In the genomic region with DNA sequence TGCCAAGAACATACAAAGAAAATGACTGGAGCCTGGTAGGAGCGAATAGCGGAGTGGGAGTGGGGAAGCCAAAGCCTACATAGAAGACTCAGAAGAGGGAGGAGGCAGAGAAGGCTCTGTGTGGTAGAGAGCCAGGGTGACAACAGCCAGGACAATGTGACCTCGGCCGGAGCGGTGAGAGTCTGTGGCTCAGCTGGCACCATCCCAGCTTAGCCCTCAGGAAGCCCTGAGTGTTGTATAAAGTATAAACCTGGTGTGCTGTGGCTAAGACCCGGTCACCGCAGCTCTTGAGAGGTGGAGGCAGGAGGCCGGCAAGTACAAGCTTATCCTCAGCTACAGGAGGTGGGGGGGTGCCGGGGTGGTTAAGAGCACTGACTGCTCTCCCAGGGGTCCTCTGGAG, we compare ENCODE assay signal across 17 mouse cellular contexts. TPM values are rescaled to one million over a fixed set of nuclear protein-coding genes. Genes with fewer than 3 reads are reported as not detected.
A peak's percentile ranks its signal among the peaks of the same experiment; 100 is the strongest.
DNase-seq lines count a peak whose midpoint lies in the region; ATAC-seq and TF ChIP-seq lines count a peak whose summit lies in the region.
"Had no signal": no experiment of that assay in that cellular context is flagged by ENCODE, and none has a peak within 500 bp of the region (broad histone marks: within the 10 kb centered on the region; RNA-seq: fewer than 3 reads in every experiment).

No protein-coding gene starts in this region.

- H3K4me3 ChIP-seq in hindbrain, embryonic 10.5 days = no peak overlapping the region
- H3K4me3 ChIP-seq in hindbrain, embryonic 14.5 days (replicated peaks; ENCODE audit: low read length) = no peak overlapping the region
- no peak overlapping the region for H3K4me3 ChIP-seq in lung, embryonic 14.5 days (ENCODE audit: low read depth, low read length)
- no peak overlapping the region for H3K4me3 ChIP-seq in lung, adult 2 months (replicated peaks; ENCODE audit: extremely low read depth, low read depth, low read length)
- H3K4me3 ChIP-seq in hindbrain, embryonic 15.5 days = no peak overlapping the region
- H3K4me3 ChIP-seq: embryonic facial prominence, embryonic 12.5 days; left cerebral cortex, adult 2 months had no signal

- H3K27me3 ChIP-seq in hindbrain, embryonic 10.5 days (ENCODE audit: insufficient read depth, poor library complexity, severe bottlenecking) = no peaks in the 10 kb centered on the region
- no peaks in the 10 kb centered on the region for H3K27me3 ChIP-seq in hindbrain, embryonic 14.5 days (ENCODE audit: control insufficient read depth, insufficient read depth, low read length)
- no peaks in the 10 kb centered on the region for H3K27me3 ChIP-seq in lung, embryonic 14.5 days (ENCODE audit: insufficient read depth, low read length)
- H3K27me3 ChIP-seq in hindbrain, embryonic 15.5 days = no peaks in the 10 kb centered on the region
- H3K27me3 ChIP-seq: embryonic facial prominence, embryonic 12.5 days; Patski had no signal

- no peak for ATAC-seq in hindbrain, embryonic 14.5 days (ENCODE audit: low FRiP score)
- no peak for ATAC-seq in lung, embryonic 14.5 days (ENCODE audit: insufficient read depth)
- ATAC-seq in hindbrain, embryonic 15.5 days (ENCODE audit: low FRiP score, low read depth) = no peak
- ATAC-seq: forebrain, postnatal 0 days; Patski had no signal

- H3K9ac ChIP-seq in hindbrain, embryonic 14.5 days = no peak overlapping the region
- H3K9ac ChIP-seq in lung, embryonic 14.5 days = no peak overlapping the region
- no peak overlapping the region for H3K9ac ChIP-seq in hindbrain, embryonic 15.5 days
- H3K9ac ChIP-seq: embryonic facial prominence, embryonic 12.5 days; forebrain, postnatal 0 days had no signal

- intact Hi-C loops in left cerebral cortex, postnatal 4 days (cut with DNase I) = loop anchor here (5.0 kb wide), 1 partner anchor 125 kb away; no protein-coding TSS in a partner anchor

- no peaks in the 10 kb centered on the region for H3K9me3 ChIP-seq in hindbrain, embryonic 10.5 days
- H3K9me3 ChIP-seq in hindbrain, embryonic 14.5 days (ENCODE audit: control insufficient read depth, low read length) = no peaks in the 10 kb centered on the region
- H3K9me3 ChIP-seq in lung, embryonic 14.5 days (ENCODE audit: low read depth, low read length) = no peaks in the 10 kb centered on the region
- H3K9me3 ChIP-seq in hindbrain, embryonic 15.5 days = no peaks in the 10 kb centered on the region
- H3K9me3 ChIP-seq: embryonic facial prominence, embryonic 12.5 days had no signal

- H3K27ac ChIP-seq in hindbrain, embryonic 10.5 days = 0 out of 2 replicates have a peak overlapping the region, but pooled peaks have one; percentile 40
- H3K27ac ChIP-seq in hindbrain, embryonic 14.5 days = no peak overlapping the region
- peak overlapping the region; percentile 46; the same call in 1 of the 2 replicates for H3K27ac ChIP-seq in lung, embryonic 14.5 days (ENCODE audit: low read depth)
- 0 out of 2 replicates have a peak overlapping the region, but pooled peaks have one; percentile 11 for H3K27ac ChIP-seq in hindbrain, embryonic 15.5 days (replicated peaks)

- peaks cover 39% of the 10 kb centered on the region for H3K4me1 ChIP-seq in hindbrain, embryonic 10.5 days (replicated peaks)
- H3K4me1 ChIP-seq in hindbrain, embryonic 14.5 days (replicated peaks; ENCODE audit: control insufficient read depth, insufficient read depth, low read length) = peaks cover 22% of the 10 kb centered on the region
- H3K4me1 ChIP-seq in lung, embryonic 14.5 days (ENCODE audit: insufficient read depth) = peaks cover 13% of the 10 kb centered on the region
- peaks cover 9% of the 10 kb centered on the region; the same call in 1 of the 2 replicates for H3K4me1 ChIP-seq in lung, adult 2 months (ENCODE audit: control insufficient read depth, insufficient read depth, low read length)
- peaks cover 36% of the 10 kb centered on the region for H3K4me1 ChIP-seq in hindbrain, embryonic 15.5 days (replicated peaks)

- WGBS in hindbrain, embryonic 10.5 days = 68% methylated on average over 9 of the region's 9 CpGs
- 68% methylated on average over 9 of the region's 9 CpGs for WGBS in hindbrain, embryonic 14.5 days
- 50% methylated on average over 9 of the region's 9 CpGs for WGBS in lung, embryonic 14.5 days
- WGBS in lung, adult 2 months = 51% methylated on average over 9 of the region's 9 CpGs
- WGBS in hindbrain, embryonic 15.5 days = 62% methylated on average over 9 of the region's 9 CpGs

- DNase-seq in cerebellum, adult 11-12 months = peak; percentile 76
- DNase-seq in cerebellum, adult 8-10 months = no peak
- DNase-seq in hindbrain, embryonic 10.5 days (ENCODE audit: low spot score) = no peak
- DNase-seq in hindbrain, embryonic 14.5 days (ENCODE audit: low spot score) = no peak
- DNase-seq in lung, embryonic 14.5 days = no peak
- DNase-seq in lung, adult 2 months = no peak
- no peak for DNase-seq in left cerebral cortex, postnatal 4 days
- DNase-seq: forebrain, postnatal 0 days; kidney, postnatal 10 days; lung, adult 18-20 months; thymus, postnatal 25 days had no signal

- H3K4me2 ChIP-seq in hindbrain, embryonic 14.5 days (replicated peaks) = no peak overlapping the region
- no peak overlapping the region for H3K4me2 ChIP-seq in lung, embryonic 14.5 days
- no peak overlapping the region for H3K4me2 ChIP-seq in hindbrain, embryonic 15.5 days
- H3K4me2 ChIP-seq: embryonic facial prominence, embryonic 12.5 days had no signal

- no peak for TF ChIP-seq POLR2A in lung, adult 2 months (IDR thresholded peaks at IDR 0.05; ENCODE audit: borderline replicate concordance, extremely low read depth, low read depth, low read length)

- peaks cover 24% of the 10 kb centered on the region for H3K36me3 ChIP-seq in hindbrain, embryonic 10.5 days
- H3K36me3 ChIP-seq in hindbrain, embryonic 14.5 days (replicated peaks; ENCODE audit: control insufficient read depth, insufficient read depth) = peaks cover 18% of the 10 kb centered on the region
- H3K36me3 ChIP-seq in lung, embryonic 14.5 days (ENCODE audit: insufficient read depth) = peaks cover 20% of the 10 kb centered on the region
- peaks cover 4% of the 10 kb centered on the region for H3K36me3 ChIP-seq in hindbrain, embryonic 15.5 days

- no peak for TF ChIP-seq CTCF in lung, embryonic 14.5 days (IDR thresholded peaks at IDR 0.05; ENCODE audit: low read depth)
- no peak for TF ChIP-seq CTCF in lung, adult 2 months (IDR thresholded peaks at IDR 0.05; ENCODE audit: insufficient read depth, low read length)

RNA-seq across cellular contexts. Expression of a gene that starts 0.9 kb away (rescaled TPM):
- 827 and 832 TPM in 2 replicates for polyA plus RNA-seq in hindbrain, embryonic 10.5 days (2016; fragmentation: Nextera tagmentation; extraction: Ambion mirVana)
- 489 and 624 TPM in 2 replicates for polyA plus RNA-seq in hindbrain, embryonic 14.5 days (2014; fragmentation: Nextera tagmentation; extraction: Ambion mirVana)
- polyA plus RNA-seq in lung, embryonic 14.5 days (2014; fragmentation: Nextera tagmentation; extraction: Ambion mirVana) = 1,167 and 1,191 TPM in 2 replicates
- 803 and 904 TPM in 2 replicates for polyA plus RNA-seq in lung, adult 2 months (2012; rRNA removed)
- 455 and 507 TPM in 2 replicates for polyA plus RNA-seq in hindbrain, embryonic 15.5 days (2015; fragmentation: Nextera tagmentation; extraction: Ambion mirVana)
- total RNA-seq in left cerebral cortex, postnatal 4 days (2021) = 100 to 1,000 TPM; 695 to 751 TPM

RNA-seq across cellular contexts. Expression of a gene that starts 2.3 kb away (rescaled TPM):
- polyA plus RNA-seq in hindbrain, embryonic 10.5 days (2016; fragmentation: Nextera tagmentation; extraction: Ambion mirVana) = 0.86 TPM in 1 of 2 replicates, not detected in the other
- polyA plus RNA-seq in hindbrain, embryonic 14.5 days (2014; fragmentation: Nextera tagmentation; extraction: Ambion mirVana) = not detected in 2 replicates
- polyA plus RNA-seq in lung, embryonic 14.5 days (2014; fragmentation: Nextera tagmentation; extraction: Ambion mirVana) = not detected in 2 replicates
- polyA plus RNA-seq in lung, adult 2 months (2012; rRNA removed) = not detected in 2 replicates
- not detected in 2 replicates for polyA plus RNA-seq in hindbrain, embryonic 15.5 days (2015; fragmentation: Nextera tagmentation; extraction: Ambion mirVana)
- not detected for total RNA-seq in left cerebral cortex, postnatal 4 days (2021)
- total RNA-seq: forebrain, postnatal 0 days; gastrocnemius, postnatal 4 days had no signal
- polyA plus RNA-seq: brain, embryonic 14.5 days; embryonic facial prominence, embryonic 12.5 days; forebrain, postnatal 0 days had no signal

RNA-seq across cellular contexts. Expression of a gene that starts 14.0 kb away (rescaled TPM):
- polyA plus RNA-seq in hindbrain, embryonic 10.5 days (2016; fragmentation: Nextera tagmentation; extraction: Ambion mirVana) = 90.6 and 145 TPM in 2 replicates
- 107 and 115 TPM in 2 replicates for polyA plus RNA-seq in hindbrain, embryonic 14.5 days (2014; fragmentation: Nextera tagmentation; extraction: Ambion mirVana)
- 30.5 and 34.4 TPM in 2 replicates for polyA plus RNA-seq in lung, embryonic 14.5 days (2014; fragmentation: Nextera tagmentation; extraction: Ambion mirVana)
- 60.4 and 62.8 TPM in 2 replicates for polyA plus RNA-seq in lung, adult 2 months (2012; rRNA removed)
- polyA plus RNA-seq in hindbrain, embryonic 15.5 days (2015; fragmentation: Nextera tagmentation; extraction: Ambion mirVana) = 247 and 265 TPM in 2 replicates
- 100 to 1,000 TPM; 506 to 527 TPM for total RNA-seq in left cerebral cortex, postnatal 4 days (2021)

RNA-seq across cellular contexts. Expression of a gene that starts 18.0 kb away (rescaled TPM):
- polyA plus RNA-seq in hindbrain, embryonic 10.5 days (2016; fragmentation: Nextera tagmentation; extraction: Ambion mirVana) = 3.4 and 3.6 TPM in 2 replicates
- polyA plus RNA-seq in hindbrain, embryonic 14.5 days (2014; fragmentation: Nextera tagmentation; extraction: Ambion mirVana) = 44.5 and 51.7 TPM in 2 replicates
- polyA plus RNA-seq in lung, embryonic 14.5 days (2014; fragmentation: Nextera tagmentation; extraction: Ambion mirVana) = 0.39 and 0.60 TPM in 2 replicates
- 0.65 and 1.0 TPM in 2 replicates for polyA plus RNA-seq in lung, adult 2 months (2012; rRNA removed)
- 55.1 and 61.9 TPM in 2 replicates for polyA plus RNA-seq in hindbrain, embryonic 15.5 days (2015; fragmentation: Nextera tagmentation; extraction: Ambion mirVana)
- total RNA-seq in left cerebral cortex, postnatal 4 days (2021) = 10 to 100 TPM; 66.7 to 77.1 TPM
